Mouse (Mus musculus) layer of hippocampus, adult 8-10 months (tissue): Measurements from ENCODE around the gene Nf2. TPM values are rescaled to one million over a fixed set of nuclear protein-coding genes. Genes with fewer than 3 reads are reported as not detected.
A peak's percentile ranks its signal among the peaks of the same experiment; 100 is the strongest.

Experiments used
- DNase-seq, 2 experiments: peaks; one replicate each; pipeline ENCODE4 v3.0.0; 2022; ENCODE audit warnings: low spot score in 2 of 2
- total RNA-seq, 4 experiments: library from RNA; stranded (reverse); gene quantifications; 2 replicates each; pipeline ENCODE4 v1.2.4; 2022

The Nf2 gene
- 10 to 100 TPM; 88.0 to 96.1 (median 90.3) TPM for total RNA-seq

GRCm38 (mm10) chr11:4849258-4849943, at the start of gene Nf2:
Nf2 (minus strand) TSS chr11:4849536.
- DNase-seq = peak; percentile 99

- peak; percentile 75 to 79 for DNase-seq
These were observed 45.8 kb upstream of the Nf2 start, which contains the start of gene Thoc5 for GRCm38 (mm10) chr11:4894848-4895816. Thoc5 (plus strand) TSS chr11:4895320.

GRCm38 (mm10) chr11:4886987-4887386, 37.7 kb upstream of the Nf2 start:
- no peak for DNase-seq

GRCm38 (mm10) chr11:4885385-4885903, 36.1 kb upstream of the Nf2 start:
- peak in 1 of 2 experiments; percentile 35 for DNase-seq

- no peak for DNase-seq
These were observed 33.7 kb upstream of the Nf2 start for GRCm38 (mm10) chr11:4882892-4883627.

- no peak for DNase-seq
These were observed 31.8 kb upstream of the Nf2 start for GRCm38 (mm10) chr11:4881087-4881486.

GRCm38 (mm10) chr11:4874551-4874950, 25.2 kb upstream of the Nf2 start:
- DNase-seq = no peak

GRCm38 (mm10) chr11:4873755-4874475, 24.6 kb upstream of the Nf2 start, which contains the start of gene Nipsnap1:
Nipsnap1 (plus strand) TSS chr11:4873951.
- peak; percentile 76 for DNase-seq

- peak in 1 of 2 experiments; percentile 74 for DNase-seq
These were observed 16.4 kb upstream of the Nf2 start for GRCm38 (mm10) chr11:4865645-4866251.

GRCm38 (mm10) chr11:4862730-4863129, 13.4 kb upstream of the Nf2 start:
- DNase-seq = no peak

- no peak for DNase-seq
These were observed 12.7 kb upstream of the Nf2 start for GRCm38 (mm10) chr11:4861816-4862604.

GRCm38 (mm10) chr11:4860986-4861385, 11.7 kb upstream of the Nf2 start:
- no peak for DNase-seq

- DNase-seq = no peak
These were observed 9.1 kb upstream of the Nf2 start for GRCm38 (mm10) chr11:4858416-4858815.

- DNase-seq = no peak
These were observed 4.8 kb upstream of the Nf2 start for GRCm38 (mm10) chr11:4854181-4854580.

- no peak for DNase-seq
These were observed 3.7 kb upstream of the Nf2 start for GRCm38 (mm10) chr11:4853021-4853420.

- DNase-seq = no peak
These were observed 1.1 kb upstream of the Nf2 start for GRCm38 (mm10) chr11:4850404-4850803.

- peak in 1 of 2 experiments; percentile 12 for DNase-seq
These were observed 670 bp downstream of the Nf2 start for GRCm38 (mm10) chr11:4848483-4849248.

- DNase-seq = no peak
These were observed 8.3 kb downstream of the Nf2 start for GRCm38 (mm10) chr11:4840942-4841526.
